Mouse (Mus musculus): ENCODE measurements at regions not wholly inside any gene's neighbourhood (a gene's known extent, or its start where the extent isn't known, plus 50 kb on each side); places are given as distances from the start of the nearest gene placed in this dataset.

DNA sequence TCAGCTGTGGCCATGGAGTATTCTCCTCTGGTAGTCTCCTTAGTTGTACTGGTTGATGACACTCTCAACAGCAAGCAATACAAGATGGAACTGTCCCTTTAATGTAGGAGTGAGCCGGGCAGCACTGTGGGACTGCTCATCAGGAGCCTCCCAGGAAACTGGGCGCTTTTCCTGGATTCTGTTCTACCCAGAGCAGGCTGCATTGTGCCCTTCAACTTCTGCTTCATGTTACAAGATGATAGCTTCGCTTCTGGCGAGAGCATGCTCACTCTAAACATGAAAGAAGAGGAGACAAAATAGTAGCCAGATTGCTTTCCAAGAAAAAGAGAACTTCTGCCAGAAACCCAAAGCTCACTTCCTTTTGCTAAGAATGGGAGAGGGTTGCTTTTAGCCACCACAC, 271.8 kb downstream of the Zfp619 start:
- TF ChIP-seq CTCF (IDR thresholded peaks at IDR 0.05; ENCODE audit: extremely low read depth, insufficient read depth, low read length) (no peak), POLR2A (IDR thresholded peaks at IDR 0.05; ENCODE audit: extremely low read depth, insufficient read depth, low read length) (no peak)
- no peak overlapping the region for H3K4me3 ChIP-seq (ENCODE audit: insufficient read depth, low read length)
- no peak overlapping the region for H3K27ac ChIP-seq (ENCODE audit: insufficient read depth, low read length)
- H3K4me1 ChIP-seq (ENCODE audit: control insufficient read depth, insufficient read depth, low read length): peaks cover 2% of the 10 kb centered on the region; the same call in 1 of the 2 replicates

DNA sequence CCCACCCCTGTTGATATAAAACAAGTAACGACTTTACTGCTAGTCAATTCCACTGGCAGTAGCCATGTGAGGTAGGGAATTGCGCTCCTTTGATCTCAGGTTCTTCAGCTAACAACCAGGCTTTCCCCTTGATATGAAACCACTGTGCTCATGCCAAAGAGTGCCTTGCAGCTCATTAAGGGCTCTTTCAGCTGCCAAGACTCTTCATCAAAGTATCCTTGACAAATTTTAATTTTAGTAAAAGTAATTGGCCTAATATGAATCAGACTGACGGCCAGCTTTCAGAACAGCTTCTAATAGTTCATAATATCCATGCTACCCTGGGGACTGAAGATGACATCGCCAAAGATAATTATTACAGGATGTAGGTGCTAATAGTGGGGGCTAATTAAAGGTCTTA, 272.3 kb downstream of the Zfp619 start:
- H3K27ac ChIP-seq (ENCODE audit: insufficient read depth, low read length): no peak overlapping the region
- TF ChIP-seq POLR2A (IDR thresholded peaks at IDR 0.05; ENCODE audit: extremely low read depth, insufficient read depth, low read length): no peak
- TF ChIP-seq CTCF (IDR thresholded peaks at IDR 0.05; ENCODE audit: extremely low read depth, insufficient read depth, low read length): no peak
- no peak overlapping the region for H3K4me3 ChIP-seq (ENCODE audit: insufficient read depth, low read length)
- H3K4me1 ChIP-seq (ENCODE audit: control insufficient read depth, insufficient read depth, low read length): peaks cover 2% of the 10 kb centered on the region; the same call in 1 of the 2 replicates

DNA sequence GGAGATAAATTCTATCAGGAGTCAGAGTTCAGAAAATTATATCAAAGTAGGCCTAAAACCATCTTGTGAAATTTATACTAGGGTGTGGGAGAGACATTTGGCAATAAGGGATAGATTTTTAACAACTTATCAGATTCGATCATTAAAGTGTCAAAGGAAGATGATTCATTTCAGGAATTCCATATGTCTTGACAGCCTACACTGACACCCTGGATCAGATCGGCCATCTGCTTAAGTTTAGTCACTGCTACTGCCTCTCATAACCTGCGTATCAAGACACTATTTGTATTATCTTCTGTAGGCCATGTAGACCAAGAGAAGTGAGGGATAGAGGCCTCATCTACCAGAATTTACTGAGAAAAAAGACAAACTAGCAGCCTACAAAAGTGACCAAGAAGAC, 277.2 kb downstream of the Zfp619 start:
- no peak overlapping the region for H3K27ac ChIP-seq (ENCODE audit: insufficient read depth, low read length)
- no peak overlapping the region for H3K4me3 ChIP-seq (ENCODE audit: insufficient read depth, low read length)
- H3K4me1 ChIP-seq (ENCODE audit: control insufficient read depth, insufficient read depth, low read length): no peaks in the 10 kb centered on the region
- TF ChIP-seq POLR2A (IDR thresholded peaks at IDR 0.05; ENCODE audit: extremely low read depth, insufficient read depth, low read length): no peak
- TF ChIP-seq CTCF (IDR thresholded peaks at IDR 0.05; ENCODE audit: extremely low read depth, insufficient read depth, low read length): no peak

DNA sequence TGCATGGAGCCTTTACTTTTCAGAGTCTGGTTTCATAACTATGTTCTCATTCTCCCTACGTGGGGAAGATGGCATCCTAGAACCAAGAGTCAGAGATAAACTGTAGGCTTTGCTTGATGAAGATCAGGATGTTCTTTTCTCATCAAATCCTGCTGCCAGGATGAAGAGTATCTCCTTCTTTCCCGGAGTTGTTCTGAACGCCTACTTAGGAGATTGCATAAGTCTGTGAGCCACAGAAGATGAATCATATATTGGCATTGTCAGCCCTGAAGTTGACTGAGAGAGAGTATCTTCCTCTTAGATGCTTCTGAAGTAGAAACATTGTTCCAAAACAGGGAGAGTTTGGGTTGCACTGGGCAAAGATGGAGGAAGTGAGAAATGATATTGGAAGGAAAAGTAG, 286.7 kb downstream of the Zfp619 start:
- Histone ChIP-seq H3K4me3 (ENCODE audit: insufficient read depth, low read length) (no peak overlapping the region), H3K4me1 (ENCODE audit: control insufficient read depth, insufficient read depth, low read length) (no peaks in the 10 kb centered on the region), H3K27ac (ENCODE audit: insufficient read depth, low read length) (peak overlapping the region; percentile 59; the same call in 1 of the 2 replicates)
- TF ChIP-seq POLR2A (IDR thresholded peaks at IDR 0.05; ENCODE audit: extremely low read depth, insufficient read depth, low read length) (no peak), CTCF (IDR thresholded peaks at IDR 0.05; ENCODE audit: extremely low read depth, insufficient read depth, low read length) (no peak)

DNA sequence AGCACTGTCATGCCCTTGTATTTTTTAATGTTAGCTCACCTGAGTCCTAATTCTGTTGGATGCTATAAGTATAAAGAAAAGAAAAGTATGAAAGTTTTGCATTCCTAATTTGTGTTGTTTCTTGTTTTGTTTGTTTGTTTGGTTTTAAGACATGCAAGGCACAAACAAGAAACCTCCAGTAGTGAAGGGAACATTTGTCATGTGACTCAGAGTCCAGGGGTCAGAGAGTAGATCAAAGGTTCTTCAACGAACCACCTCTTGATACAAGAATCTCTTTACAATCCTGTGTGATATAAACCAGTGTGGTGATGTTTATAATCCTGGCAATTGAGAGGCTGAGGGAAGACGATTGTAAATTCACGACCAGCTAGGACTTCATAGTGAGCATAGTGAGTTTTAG, 300.5 kb downstream of the Zfp619 start:
- TF ChIP-seq CTCF (IDR thresholded peaks at IDR 0.05; ENCODE audit: extremely low read depth, insufficient read depth, low read length) (no peak), POLR2A (IDR thresholded peaks at IDR 0.05; ENCODE audit: extremely low read depth, insufficient read depth, low read length) (no peak)
- H3K27ac ChIP-seq (ENCODE audit: insufficient read depth, low read length): no peak overlapping the region

DNA sequence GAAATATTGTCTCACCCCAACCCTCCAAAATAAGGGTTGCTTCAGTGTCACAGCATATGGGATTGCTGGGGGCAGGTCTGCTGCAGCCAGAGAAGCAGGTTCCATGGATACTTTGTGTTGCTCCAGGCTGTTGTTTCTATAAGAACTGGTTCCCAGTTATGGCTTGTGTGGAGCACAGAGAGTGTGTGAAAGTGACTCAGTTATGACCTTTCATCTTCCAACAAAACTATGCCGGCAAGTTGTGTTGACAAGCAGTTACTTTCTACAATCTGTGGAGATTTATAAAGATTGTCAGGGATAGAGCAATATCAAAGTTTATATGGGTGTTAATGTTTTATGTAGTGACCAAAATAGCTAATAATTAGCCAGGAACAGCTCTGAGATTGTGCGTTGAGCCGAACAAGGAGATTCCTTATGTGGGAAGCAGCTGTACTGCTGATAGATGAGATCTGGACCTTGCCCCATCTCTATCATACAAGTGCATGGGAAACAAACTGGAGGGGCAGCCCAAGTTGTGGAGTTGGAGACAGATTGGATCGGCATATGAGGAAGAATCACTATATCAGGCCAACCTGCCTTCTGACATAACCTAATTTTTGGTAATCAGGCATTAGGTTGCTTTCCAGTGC, 305.1 kb downstream of the Zfp619 start:
- Histone ChIP-seq H3K4me3 (ENCODE audit: insufficient read depth, low read length) (no peak overlapping the region), H3K4me1 (ENCODE audit: control insufficient read depth, insufficient read depth, low read length) (no peaks in the 10 kb centered on the region), H3K27ac (ENCODE audit: insufficient read depth, low read length) (no peak overlapping the region)
- no peak for TF ChIP-seq CTCF (IDR thresholded peaks at IDR 0.05; ENCODE audit: extremely low read depth, insufficient read depth, low read length)
- no peak for TF ChIP-seq POLR2A (IDR thresholded peaks at IDR 0.05; ENCODE audit: extremely low read depth, insufficient read depth, low read length)

More for the DNA sequence above, 300.5 kb downstream of the Zfp619 start:
- H3K4me3 ChIP-seq (ENCODE audit: insufficient read depth, low read length): no peak overlapping the region
- H3K4me1 ChIP-seq (ENCODE audit: control insufficient read depth, insufficient read depth, low read length): no peaks in the 10 kb centered on the region

DNA sequence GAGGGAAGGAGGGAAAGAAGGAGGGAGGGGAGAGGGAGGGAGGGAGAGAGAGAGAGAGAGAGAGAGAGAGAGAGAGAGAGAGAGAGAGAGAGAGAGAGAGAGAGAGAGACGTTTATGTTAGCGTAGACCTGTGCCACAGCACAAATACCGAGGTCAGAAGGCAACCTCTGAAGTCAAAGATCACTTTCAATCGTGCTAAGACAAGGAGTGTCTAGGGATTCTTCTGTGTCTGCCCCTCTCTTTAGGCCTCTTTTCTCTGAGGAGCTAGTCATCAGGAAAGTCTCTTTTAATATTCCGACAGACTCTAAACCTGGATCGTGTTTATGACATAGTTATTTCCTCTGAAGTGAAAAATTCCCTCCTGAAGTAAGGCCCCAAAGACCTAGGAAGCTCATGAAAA, 310.8 kb downstream of the Zfp619 start:
- TF ChIP-seq POLR2A (IDR thresholded peaks at IDR 0.05; ENCODE audit: extremely low read depth, insufficient read depth, low read length) (no peak), CTCF (IDR thresholded peaks at IDR 0.05; ENCODE audit: extremely low read depth, insufficient read depth, low read length) (no peak)
- Histone ChIP-seq H3K4me1 (ENCODE audit: control insufficient read depth, insufficient read depth, low read length) (no peaks in the 10 kb centered on the region), H3K27ac (ENCODE audit: insufficient read depth, low read length) (no peak overlapping the region), H3K4me3 (ENCODE audit: insufficient read depth, low read length) (no peak overlapping the region)

DNA sequence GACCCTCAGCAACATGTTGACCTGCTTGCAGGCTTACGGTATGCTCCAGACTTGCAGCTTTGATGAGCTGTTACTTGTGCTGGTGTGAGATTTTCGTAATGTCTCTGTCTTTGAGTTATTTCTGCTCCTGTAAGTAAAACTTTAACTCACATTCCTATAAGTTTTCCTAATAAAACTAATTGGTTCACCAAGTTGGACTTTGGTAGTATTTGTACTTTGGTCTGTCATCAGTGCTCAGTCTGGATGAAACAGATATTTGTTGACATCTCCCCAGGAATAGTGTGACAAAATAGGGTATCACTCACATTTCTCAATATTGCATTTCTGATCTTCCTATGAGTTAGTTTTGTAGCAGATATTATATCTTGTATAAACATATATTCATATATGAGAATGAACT, 313.3 kb downstream of the Zfp619 start:
- no peak overlapping the region for H3K27ac ChIP-seq (ENCODE audit: insufficient read depth, low read length)
- TF ChIP-seq CTCF (IDR thresholded peaks at IDR 0.05; ENCODE audit: extremely low read depth, insufficient read depth, low read length): no peak
- TF ChIP-seq POLR2A (IDR thresholded peaks at IDR 0.05; ENCODE audit: extremely low read depth, insufficient read depth, low read length): no peak
- no peaks in the 10 kb centered on the region for H3K4me1 ChIP-seq (ENCODE audit: control insufficient read depth, insufficient read depth, low read length)
- no peak overlapping the region for H3K4me3 ChIP-seq (ENCODE audit: insufficient read depth, low read length)

DNA sequence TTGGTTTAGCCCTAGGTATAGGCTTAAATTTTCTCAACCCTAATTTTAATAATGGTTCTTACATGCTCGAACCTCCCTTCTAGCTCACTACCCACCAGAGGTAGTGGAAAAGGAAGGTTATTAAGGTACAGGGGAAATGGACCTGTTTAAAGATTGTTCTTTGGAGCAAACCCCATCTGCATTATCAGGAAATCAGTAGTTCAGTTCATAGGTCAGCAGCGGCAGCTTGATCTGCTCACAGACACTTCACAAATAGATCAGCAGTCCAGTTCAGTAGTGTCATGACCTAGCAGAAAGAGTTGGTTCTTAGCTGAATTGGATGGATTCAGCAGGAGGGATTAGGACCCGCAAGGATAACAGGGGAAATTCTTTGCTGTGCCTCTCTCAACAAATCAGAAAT, 324.4 kb downstream of the Zfp619 start:
- no peak for TF ChIP-seq CTCF (IDR thresholded peaks at IDR 0.05; ENCODE audit: extremely low read depth, insufficient read depth, low read length)
- no peak for TF ChIP-seq POLR2A (IDR thresholded peaks at IDR 0.05; ENCODE audit: extremely low read depth, insufficient read depth, low read length)
- Histone ChIP-seq H3K27ac (ENCODE audit: insufficient read depth, low read length) (no peak overlapping the region), H3K4me1 (ENCODE audit: control insufficient read depth, insufficient read depth, low read length) (no peaks in the 10 kb centered on the region), H3K4me3 (ENCODE audit: insufficient read depth, low read length) (no peak overlapping the region)

DNA sequence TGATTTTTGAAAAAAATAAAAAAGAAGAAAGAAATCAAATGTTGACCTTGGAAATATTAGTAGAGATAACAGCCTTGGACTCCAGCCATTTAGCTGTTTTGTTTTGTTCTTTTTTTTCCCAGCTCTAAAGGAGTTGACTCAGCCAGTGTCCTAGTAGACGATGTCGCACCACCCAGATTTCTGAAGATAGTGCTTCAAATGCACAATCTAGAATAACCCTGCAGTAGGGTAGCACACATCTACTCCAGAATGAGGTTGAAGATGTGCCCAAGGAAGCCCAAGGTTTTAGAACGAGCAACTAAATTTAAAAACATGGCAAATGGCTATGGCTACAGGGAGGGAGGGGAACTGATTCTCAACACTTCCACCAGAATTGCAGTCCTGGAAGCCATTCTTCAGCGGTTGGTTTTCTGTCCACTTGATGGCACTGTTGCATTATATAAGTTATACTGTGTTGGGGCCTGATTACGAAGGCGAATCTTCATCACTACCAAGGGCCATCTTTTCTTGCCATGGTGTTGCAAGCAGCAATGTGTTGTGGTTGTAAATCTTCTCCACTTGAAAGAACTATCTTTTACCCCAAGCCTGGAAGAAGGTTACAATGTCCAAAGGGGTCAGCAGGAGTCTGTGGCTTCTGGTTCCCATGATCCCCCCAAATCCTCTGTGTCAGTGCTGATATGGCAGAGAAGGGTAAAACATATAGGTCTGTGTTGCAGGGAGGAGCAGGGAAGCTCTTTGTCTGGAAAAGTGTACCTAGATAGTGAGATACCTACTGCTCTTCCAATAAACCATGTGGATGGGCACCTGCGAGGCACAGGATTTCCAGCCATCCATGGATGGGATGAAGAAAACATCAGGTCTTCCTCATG, 330.6 kb downstream of the Zfp619 start:
- H3K27ac ChIP-seq (ENCODE audit: insufficient read depth, low read length): no peak overlapping the region
- H3K4me3 ChIP-seq (ENCODE audit: insufficient read depth, low read length): no peak overlapping the region
- TF ChIP-seq POLR2A (IDR thresholded peaks at IDR 0.05; ENCODE audit: extremely low read depth, insufficient read depth, low read length) (no peak), CTCF (IDR thresholded peaks at IDR 0.05; ENCODE audit: extremely low read depth, insufficient read depth, low read length) (peak; percentile 58; the same call in 1 of the 2 replicates)
- no peaks in the 10 kb centered on the region for H3K4me1 ChIP-seq (ENCODE audit: control insufficient read depth, insufficient read depth, low read length)
